Mouse (Mus musculus) embryo, embryonic 10 days (tissue): ENCODE measurements around the gene Mobp.
"Not testable (repeated sequence)": the region's sequence is repeated elsewhere in the genome, so short reads cannot be mapped to it uniquely, and the experiment has no call there.

Source experiments
- DNase-seq: peaks from one replicate; pipeline ENCODE4 v3.0.0-alpha.2; 2015; ENCODE audit warnings: low spot score

The Mobp gene

DNA sequence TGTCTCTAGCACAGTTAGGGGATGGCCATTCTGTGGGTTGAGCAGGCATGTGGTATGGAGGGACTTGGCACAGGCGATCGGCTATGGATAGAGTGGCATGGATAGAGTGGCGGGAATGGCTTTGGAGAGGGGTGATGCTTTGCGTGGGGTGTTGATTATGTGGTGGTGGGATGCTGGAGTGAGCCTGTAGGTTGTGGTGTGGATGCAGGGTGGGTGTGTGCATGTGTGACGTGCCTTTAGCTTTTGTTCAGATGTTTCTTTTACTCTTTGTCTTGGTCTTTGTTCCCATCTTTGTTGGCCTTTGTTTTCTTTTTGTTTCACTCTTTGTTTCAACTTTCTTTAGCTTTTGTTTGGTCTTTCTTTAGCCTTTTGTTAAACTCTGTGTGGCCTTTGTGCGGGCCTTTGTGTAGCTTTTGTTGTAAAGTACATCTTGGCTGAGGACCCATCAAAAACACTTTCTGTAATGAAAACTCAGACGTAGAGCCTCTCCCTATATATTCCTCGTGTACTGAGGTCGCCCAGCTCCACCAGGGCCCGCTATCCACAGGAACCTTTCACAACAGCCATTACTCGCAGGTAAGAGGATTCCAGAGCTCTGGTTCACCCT is at the start of gene Mobp:
TSS of gene Mobp (plus strand) at position 486 of the 607 bp plus-strand sequence.
- DNase-seq = no peak

DNA sequence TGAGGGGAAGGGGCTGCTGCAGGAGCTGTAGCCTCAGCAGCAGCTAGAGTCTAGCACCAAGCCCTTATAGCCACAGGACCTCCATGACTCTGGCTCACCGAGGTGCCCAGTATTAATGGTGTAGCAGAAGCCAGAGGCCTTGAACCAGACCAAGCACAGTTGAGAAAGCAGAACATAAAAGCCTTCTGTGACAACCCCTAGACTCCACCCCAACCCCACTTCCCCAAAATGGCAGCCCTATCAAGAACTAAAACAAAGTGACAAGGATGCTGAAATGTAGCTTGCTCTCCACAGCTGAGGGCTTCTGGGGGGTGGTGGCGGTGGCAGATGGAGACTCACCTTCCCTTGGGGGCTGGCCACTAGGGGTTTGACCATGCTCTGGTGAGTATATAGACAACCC is 48.3 kb upstream of the Mobp start:
- no peak for DNase-seq

- not testable (repeated sequence) for DNase-seq
Measured at GRCm38 (mm10) chr9:120108953-120109352, 40.6 kb upstream of the Mobp start.

- DNase-seq = peak; percentile 96
Measured at GRCm38 (mm10) chr9:120110211-120111018, 39.1 kb upstream of the Mobp start, which contains the start of gene Slc25a38. TSS of gene Slc25a38 (plus strand) at chr9:120110374.

DNA sequence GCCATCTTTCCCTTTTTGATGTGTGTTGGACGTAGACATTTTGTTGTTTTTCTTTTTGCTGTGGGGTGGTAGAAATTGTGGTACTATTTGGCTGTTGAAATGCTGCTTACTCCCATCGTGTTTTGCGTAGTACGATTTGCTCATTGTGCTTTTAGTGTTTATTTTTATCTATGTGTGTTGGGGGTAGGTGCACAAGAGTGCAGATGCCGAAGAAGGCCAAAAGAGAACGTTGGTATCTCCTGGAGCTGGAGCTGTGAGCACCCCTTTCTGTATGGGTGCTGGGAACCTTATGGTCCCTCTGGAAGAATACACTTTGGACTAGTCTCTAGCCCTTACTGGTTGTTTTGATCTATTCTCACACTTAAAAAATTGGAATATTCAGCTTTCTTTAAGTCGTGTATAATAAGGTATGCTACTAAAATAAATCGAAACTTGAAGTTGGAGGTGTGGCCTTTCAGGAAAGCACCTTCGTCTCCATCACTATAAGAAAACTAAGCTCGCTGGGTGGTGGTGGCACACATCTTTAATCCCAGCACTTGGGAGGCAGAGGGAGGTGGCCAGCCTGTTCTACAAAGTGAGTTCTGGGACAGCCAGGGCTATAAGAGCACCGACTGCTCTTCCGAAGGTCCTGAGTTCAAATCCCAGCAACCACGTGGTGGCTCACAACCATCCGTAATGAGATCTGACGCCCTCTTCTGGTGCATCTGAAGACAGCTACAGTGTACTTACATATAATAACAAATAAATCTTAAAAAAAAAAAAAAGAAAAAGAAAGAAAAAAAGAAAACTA is 38.2 kb upstream of the Mobp start:
- no peak for DNase-seq

GRCm38 (mm10) chr9:120112472-120112871 is 37.0 kb upstream of the Mobp start:
- no peak for DNase-seq

DNA sequence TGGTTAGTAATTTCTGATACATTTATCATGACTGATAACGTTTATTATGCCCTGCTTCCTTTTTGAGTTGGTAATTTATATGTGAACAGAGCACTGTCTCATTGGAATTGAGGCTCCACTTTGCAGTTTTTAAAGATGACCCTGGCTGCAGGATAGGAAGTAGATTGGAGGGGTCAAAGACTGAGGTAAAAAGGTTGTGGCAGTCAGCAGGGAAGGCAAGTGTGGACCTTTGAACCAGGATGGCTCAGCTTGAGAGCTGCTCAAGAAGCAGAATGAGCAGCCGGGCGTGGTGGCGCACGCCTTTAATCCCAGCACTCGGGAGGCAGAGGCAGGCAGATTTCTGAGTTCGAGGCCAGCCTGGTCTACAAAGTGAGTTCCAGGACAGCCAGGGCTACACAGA is 36.1 kb upstream of the Mobp start:
- no peak for DNase-seq

DNA sequence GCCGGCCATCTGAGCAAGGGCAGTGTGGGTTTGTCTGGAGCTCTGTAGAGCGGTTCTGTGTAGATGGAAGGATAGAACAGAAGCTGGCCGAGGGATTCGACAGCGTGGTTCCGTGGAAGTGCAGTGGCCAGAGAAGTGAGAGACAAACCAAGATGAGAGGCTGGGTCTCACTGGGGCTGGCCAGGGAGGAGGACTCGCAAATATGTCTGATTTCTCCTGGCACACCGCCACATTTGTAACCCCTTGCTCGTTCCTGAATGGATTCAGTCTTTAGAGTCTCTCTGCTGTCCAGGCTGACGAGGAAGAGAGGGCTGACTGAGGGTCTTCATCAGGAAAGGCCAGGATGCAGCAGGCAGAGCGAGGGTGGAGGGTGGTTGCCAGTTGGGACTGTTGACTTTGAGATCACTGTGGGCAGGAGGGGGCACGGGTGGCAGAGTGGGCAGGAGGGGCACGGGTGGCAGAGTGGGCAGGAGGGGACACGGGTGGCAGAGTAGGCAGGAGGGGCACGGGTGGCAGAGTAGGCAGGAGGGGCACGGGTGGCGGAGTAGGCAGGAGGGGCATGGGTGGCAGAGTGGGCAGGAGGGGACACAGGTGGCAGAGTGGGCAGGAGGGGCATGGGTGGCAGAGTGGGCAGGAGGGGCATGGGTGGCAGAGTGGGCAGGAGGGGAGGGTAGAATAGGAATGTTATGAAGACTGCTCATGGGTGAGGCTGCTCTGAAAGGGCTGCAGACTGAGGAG is 35.3 kb upstream of the Mobp start:
- DNase-seq = no peak

- DNase-seq = no peak
Measured at GRCm38 (mm10) chr9:120114789-120115151, 34.7 kb upstream of the Mobp start.

DNA sequence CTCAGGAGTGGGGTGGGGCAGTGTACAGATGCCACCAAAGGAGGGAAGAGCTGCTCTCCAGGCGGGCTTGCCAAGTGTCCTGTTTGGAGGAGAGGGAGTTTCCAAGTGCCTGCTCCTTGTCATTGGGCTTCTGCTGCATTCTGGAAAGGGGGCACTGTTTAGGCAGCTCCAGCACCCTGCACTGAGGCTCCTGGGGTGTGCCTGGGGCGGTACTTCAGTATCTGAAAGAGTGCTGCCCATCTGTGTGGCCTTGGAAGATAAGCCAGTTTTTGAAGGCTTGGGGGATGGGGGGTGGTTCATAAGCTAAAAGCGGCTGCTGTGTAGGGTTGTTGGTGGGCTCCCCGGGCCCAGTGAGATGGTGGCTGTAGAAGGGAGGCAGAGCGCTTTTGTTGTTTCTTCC is 33.9 kb upstream of the Mobp start:
- DNase-seq = no peak

GRCm38 (mm10) chr9:120116184-120116624 is 33.3 kb upstream of the Mobp start:
- DNase-seq = no peak

GRCm38 (mm10) chr9:120118212-120118611 is 31.3 kb upstream of the Mobp start:
- no peak for DNase-seq

DNA sequence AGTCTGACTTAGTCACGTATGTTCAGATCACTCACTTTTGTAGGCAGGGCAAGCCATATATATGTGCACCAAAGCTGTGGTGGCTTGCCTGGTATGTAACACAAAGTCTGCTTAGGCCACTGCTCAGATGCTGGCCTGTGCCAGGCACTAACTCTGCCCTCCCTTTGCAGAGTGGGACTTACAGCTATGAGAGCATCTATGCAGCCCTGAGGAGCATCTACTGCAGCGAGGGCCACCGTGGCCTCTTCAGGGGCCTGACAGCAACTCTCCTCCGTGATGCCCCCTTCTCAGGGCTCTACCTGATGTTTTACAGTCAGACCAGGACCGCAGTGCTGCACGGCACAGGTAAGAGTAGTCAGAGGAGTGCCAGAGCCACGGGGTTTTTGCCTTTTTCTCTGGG is 29.0 kb upstream of the Mobp start:
- no peak for DNase-seq

- no peak for DNase-seq
Measured at GRCm38 (mm10) chr9:120126868-120127267, 22.6 kb upstream of the Mobp start.

DNA sequence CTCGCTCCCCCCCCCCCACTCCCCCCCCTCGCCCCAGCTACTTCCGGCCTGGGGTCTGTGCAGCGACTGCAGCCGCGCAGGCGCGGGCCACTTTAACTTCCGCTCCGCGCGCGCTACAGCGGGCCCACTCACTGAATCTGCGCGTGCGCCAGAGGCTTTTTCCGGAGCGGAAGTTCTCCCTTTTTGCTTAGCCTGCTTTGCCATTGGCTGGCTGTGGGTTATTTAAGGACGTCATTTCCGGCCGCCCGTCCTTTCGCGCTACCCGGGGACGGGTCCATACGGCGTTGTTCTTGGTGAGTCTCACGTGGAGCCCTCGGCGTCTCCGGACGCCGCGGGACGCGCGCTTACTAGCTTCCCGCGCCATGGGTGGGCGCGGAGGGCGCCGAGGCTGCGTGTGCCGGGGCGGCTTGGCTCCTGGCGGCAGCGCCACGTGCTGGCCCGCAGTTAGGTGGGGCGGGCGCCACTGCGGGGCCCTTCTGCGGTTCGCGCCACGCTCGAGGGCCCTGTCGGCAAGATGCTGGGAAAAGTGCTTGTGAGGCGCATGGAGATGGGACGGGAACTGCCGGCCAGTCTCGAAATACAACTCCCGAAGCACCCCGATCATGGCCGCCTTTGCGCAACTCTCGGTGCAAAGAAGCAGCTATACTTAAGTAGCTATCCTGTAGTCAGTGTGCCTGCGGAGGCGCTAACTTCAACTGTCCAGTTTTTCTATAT is 21.8 kb upstream of the Mobp start, which contains the start of gene Rpsa:
TSS of gene Rpsa (plus strand) at position 152 of the 714 bp plus-strand sequence.
- peak; percentile 98 for DNase-seq

- no peak for DNase-seq
Measured at GRCm38 (mm10) chr9:120129276-120129675, 20.2 kb upstream of the Mobp start.

- no peak for DNase-seq
Measured at GRCm38 (mm10) chr9:120131784-120132288, 17.7 kb upstream of the Mobp start.

DNA sequence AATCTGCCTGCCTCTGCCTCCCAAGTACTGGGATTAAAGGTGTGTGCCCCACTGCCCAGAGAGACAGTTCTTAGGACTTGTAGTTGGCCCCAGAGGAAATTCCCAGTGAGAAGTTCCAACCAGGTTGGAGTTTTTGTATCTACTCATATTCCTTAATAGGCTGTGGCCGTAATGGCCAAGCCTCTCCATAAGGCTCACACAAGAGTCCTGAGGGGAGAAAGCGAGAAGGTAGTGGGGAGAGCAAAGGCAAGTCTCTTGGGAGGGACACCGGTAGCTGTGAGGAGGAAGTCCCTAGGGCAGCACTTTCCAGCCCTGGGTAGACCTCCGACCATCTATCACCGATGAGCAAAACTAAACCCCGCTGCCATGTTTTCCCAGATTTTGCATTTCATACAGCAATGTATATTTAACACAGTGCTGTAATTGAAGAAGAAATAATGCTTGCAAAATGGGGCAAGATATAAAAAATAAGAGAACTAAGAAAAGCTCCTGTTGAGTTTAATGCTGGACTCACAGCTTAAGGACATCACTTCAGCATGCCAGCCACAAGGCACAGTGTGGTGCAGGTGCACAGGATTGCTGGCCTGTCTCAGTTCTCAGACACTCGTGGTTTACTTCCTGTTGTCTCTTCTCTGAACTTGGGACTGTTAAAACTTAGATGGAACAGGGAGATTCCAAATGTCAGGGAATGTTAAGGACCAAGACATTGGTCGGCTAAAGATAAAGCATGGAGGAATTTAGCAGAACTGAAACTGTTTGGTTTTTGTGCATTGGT is 16.3 kb upstream of the Mobp start:
- peak; percentile 49 for DNase-seq

GRCm38 (mm10) chr9:120133755-120134475 is 15.6 kb upstream of the Mobp start:
- no peak for DNase-seq
